Mouse (Mus musculus) E14TG2a.4 (cell line): Measurements from ENCODE around the gene Nfil3.

Source experiments
- CTCF ChIP-seq: conservative IDR thresholded peaks from 2 replicates; pipeline ENCODE4 v1.5.1; 2014; ENCODE audit warnings: low read length
- NANOG ChIP-seq: IDR thresholded peaks from 2 replicates; pipeline ENCODE4 v1.6.1; 2014; ENCODE audit warnings: borderline replicate concordance, low read length, mixed read lengths
- POU5F1 ChIP-seq: IDR thresholded peaks from 2 replicates; pipeline ENCODE4 v1.6.1; 2014; ENCODE audit warnings: low read length, borderline replicate concordance

- no peak for TF ChIP-seq CTCF
- TF ChIP-seq POU5F1, result no peak
- no peak for TF ChIP-seq NANOG
Observed at GRCm38 (mm10) chr13:52921065-52921825, 59.6 kb downstream of the Nfil3 start.
